Mouse (Mus musculus) stomach, postnatal 0 days (tissue): Measurements from ENCODE around the gene Gm42791.

Source experiments
- CTCF ChIP-seq: IDR thresholded peaks from 2 replicates; pipeline ENCODE4 v1.5.1; 2016; ENCODE audit warnings: antibody characterized with exemption, low read depth, mild to moderate bottlenecking, moderate library complexity
- EP300 ChIP-seq: optimal IDR thresholded peaks from 2 replicates; pipeline ENCODE3; 2016; ENCODE audit warnings: antibody characterized with exemption

DNA sequence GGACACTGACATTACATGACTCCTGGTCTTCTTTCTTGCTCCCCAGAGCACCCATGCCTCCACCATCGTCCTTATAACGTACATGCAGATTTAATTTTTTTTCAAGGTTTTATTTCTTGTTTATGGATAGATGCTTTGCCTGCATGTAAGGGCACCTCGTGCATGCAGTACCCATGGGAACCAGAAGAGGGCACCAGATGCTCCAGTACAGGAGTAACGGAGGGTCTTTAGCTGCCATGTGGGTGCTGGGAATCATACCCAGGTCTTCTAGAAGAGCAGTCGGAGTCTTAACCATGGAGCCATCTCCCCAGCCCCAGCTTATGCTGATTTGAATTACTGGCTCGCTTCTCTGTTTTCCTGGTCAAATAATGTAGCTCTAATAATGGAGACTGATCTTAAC, 52.6 kb downstream of the Gm42791 start:
- TF ChIP-seq CTCF (peak; percentile 60), EP300 (no peak)
